Mouse (Mus musculus) forebrain, embryonic 12.5 days (tissue): Measurements from ENCODE around the gene Tchh. TPM values are rescaled to one million over a fixed set of nuclear protein-coding genes. Genes with fewer than 3 reads are reported as not detected.

Source experiments
- microRNA-seq: library from miRNA; unstranded; fragments of <30 nt; microRNA quantifications from one replicate; pipeline ENCODE4, GENCODE M21; 2017
- polyA plus RNA-seq: library from polyadenylated mRNA; unstranded; fragments of >200 nt; fragmentation: Nextera tagmentation; extraction: Ambion mirVana; gene quantifications from 2 replicates; pipeline ENCODE4 v1.2.1, GENCODE M21; 2016

Tchh gene
- polyA plus RNA-seq, 1 experiment from 2014 or later, result 0.54 TPM

Small RNAs within 50 kb of the gene (microRNA-seq; reads per million reads assigned to microRNA genes)
- not detected for gene Gm22752

Other genes starting within 250 kb of the Tchh start
- gene Flg2, start 245.1 kb upstream of the Tchh start, polyA plus RNA-seq, result not detected in 2 replicates
- gene Flg, start 168.8 kb upstream of the Tchh start, polyA plus RNA-seq, result not detected in 2 replicates
- gene Hrnr, start 122.6 kb upstream of the Tchh start, polyA plus RNA-seq, result not detected in 2 replicates
- not detected in 2 replicates for gene Rptn, start 48.6 kb upstream of the Tchh start, polyA plus RNA-seq
- not detected in 2 replicates for gene Tchhl1, start 26.4 kb downstream of the Tchh start, polyA plus RNA-seq
- gene S100a11, start 78.2 kb downstream of the Tchh start, polyA plus RNA-seq, result 251 and 342 TPM in 2 replicates
- 108 and 148 TPM in 2 replicates for gene S100a10, start 112.8 kb downstream of the Tchh start, polyA plus RNA-seq
- gene Tdpoz2, start 210.4 kb downstream of the Tchh start, polyA plus RNA-seq, result not detected in 2 replicates
- gene Tdpoz1, start 234.0 kb downstream of the Tchh start, polyA plus RNA-seq, result not detected in 2 replicates